Mouse (Mus musculus) left cerebral cortex, adult 8-10 months (tissue): Measurements from ENCODE around the gene Alg5. TPM values are rescaled to one million over a fixed set of nuclear protein-coding genes. Genes with fewer than 3 reads are reported as not detected.
"Not testable (repeated sequence)": the region's sequence is repeated elsewhere in the genome, so short reads cannot be mapped to it uniquely, and the experiment has no call there.

Experiments used
- DNase-seq, 2 experiments: peaks; one replicate each; pipeline ENCODE4 v3.0.0; 2022; ENCODE audit warnings: low spot score in 2 of 2
- total RNA-seq, 4 experiments: library from RNA; stranded (reverse); gene quantifications; 2 replicates each; pipeline ENCODE4 v1.2.4; 2022

Alg5 gene
- 10 to 100 TPM; 13.7 to 23.2 (median 20.4) TPM for total RNA-seq

DNA sequence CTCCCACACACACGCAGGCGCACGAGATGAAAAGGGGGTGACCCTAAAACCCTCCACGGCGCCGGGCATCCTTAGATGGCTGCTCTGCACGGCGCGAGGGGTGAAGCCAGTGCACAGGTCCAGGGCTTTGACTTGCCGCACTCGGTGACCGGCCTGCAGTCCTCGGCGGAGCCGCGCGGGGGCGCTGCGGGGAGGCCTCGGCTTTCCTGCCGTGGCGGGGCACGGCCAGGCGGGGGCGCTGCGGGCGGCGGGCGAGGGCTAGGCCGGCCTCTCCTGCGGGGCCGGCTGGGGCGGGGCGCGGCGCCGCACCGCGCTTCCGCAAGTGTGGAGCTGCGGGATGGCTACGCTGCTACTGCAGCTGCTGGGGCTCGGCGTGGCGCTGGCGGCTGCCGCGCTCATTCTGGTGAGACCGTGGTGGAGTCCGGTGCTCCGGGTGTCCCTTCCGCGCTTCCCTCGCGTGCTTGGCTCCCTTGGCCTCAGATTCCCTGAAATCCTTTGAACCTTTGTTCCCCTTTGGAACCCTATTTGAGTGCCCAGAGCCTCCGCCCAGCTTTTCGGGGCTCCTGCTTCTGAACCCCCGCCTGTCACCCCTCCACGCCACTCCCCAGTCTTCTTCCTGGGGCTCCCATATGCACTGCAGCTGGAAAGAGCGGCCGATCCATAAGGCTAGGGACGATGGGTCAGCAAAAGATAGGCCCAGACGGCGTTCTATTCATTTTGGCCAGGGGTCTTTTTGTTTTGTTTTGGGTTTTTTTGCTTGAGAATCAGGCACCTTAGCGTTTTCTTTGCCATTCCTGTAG lies at the start of gene Alg5, which contains the start of gene Exosc8:
Gene Alg5 (plus strand): TSS at position 293 of the 800 bp plus-strand sequence.
Gene Exosc8 (minus strand): TSS at position 147 of the 800 bp plus-strand sequence.
- peak; percentile 76 to 95 for DNase-seq

DNA sequence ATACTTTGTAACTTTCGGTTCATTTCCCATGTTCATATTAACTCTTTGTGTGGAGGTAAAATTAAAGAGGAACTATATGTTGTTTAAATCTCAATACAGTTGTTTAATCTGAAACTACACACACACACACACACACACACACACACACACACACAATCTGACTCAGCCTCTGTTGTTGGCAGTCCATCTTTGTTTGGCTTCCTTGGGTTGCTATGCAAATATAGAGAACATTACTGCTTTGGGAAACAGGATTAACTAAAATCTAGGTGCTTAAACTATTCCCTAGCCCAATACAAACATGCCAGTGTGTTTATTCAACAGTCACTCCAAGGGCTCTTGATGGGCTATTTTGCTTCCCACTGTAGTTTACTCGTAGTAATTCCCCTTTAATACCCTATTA lies 48.1 kb upstream of the Alg5 start:
- no peak for DNase-seq

DNA sequence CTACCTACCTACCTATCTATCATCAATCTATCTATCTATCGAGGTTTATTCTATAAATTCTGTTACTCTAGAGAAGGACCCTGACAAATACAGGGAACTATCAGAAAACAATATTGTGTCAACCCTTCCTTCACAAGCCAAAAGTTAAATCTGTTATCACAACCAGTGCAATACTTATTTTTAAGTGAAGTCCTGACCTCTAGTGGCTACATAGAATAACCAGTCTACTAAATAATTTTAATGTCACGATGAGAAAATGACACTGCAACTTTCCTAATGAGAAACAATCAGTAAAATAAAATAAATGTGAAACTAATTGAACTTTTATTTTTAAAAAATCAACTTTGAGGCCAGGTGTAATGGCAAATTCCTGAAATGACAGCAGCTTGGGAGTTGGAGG lies 46.2 kb upstream of the Alg5 start:
- DNase-seq = no peak

DNA sequence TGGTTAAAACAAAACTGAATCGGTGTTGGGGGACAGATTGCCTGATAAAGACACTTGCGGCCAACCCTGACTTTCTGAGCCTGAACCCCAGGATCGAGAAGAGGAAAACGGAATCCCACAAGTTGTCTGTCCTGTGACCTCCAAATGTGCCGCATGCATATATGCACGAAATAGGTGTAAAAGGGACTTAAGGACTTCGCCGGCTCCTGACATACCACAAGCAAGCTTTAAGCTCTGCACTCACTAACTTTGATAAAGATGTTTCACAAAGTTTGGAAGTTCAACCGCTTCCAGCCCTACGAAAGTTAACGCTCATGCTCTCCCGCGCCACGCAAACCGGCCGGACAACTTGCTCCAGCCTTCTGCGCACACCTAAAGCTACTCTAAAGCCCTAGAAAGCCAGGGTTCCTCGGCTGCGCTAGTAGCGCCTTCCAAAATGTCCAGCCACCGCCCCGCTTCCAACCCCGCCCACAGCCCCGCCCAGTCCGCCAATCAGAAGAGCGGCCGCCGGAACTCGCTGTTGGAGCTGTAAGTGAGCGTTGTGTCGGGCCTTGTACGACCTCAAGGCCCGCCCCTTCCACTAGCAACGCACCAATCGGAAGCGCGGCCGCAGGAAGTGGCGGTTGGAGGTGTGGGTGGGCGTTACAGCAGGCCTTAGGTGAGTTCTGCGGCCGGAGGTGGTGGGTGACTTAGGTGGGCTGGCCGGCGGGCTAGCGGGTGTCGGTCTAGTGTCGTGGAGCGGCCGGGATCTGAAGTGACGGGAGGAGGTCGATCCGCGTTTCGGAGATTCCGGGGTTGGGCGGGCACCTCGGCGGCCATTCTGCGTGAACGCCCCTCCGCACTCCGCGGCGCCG lies 42.9 kb upstream of the Alg5 start, which contains the start of gene Supt20:
Gene Supt20 (plus strand): TSS at position 606 of the 854 bp plus-strand sequence.
- peak; percentile 79 to 94 for DNase-seq

DNA sequence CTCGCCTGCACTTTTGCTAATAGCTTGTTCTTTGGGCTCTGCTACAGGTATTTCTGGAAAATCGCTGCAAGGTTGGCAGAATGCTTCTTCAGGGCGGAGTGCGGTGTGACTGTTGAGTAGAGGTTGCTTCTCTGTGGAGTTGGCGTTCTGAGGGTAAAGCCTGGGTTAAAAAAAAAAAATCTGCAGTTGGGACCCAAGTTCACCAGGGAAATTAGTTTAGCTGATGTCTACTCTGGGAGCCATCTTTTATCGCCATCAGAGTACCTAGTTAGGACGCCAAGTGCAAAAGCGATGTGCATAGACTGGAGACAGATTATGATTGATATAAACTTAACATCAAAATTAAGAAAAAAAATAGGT lies 42.3 kb upstream of the Alg5 start:
- DNase-seq = no peak

DNA sequence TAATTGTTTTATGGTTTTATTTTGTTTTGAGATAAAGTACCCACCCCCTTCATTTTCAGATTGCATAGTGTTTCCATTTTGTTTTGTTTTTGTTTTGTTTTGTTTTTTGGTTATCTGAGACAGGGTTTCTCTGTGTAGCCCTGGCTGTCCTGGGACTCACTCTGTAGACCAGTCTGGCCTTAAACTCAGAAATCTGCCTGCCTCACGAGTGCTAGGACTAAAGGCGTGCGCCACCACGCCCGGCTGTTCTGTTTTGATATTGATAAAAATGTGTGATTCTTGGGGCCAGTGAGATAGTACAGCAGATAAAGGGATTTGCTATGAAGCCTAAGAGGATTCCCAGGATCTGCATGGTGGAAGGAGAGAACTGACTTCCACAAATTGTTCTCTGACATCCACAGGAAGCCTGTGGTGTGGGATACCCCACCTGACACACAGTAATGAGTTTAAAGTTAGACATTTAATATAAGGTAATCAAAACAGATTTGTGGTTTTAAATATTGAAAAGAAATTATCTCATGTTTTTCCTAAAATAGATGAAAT lies 35.5 kb upstream of the Alg5 start:
- DNase-seq = no peak

DNA sequence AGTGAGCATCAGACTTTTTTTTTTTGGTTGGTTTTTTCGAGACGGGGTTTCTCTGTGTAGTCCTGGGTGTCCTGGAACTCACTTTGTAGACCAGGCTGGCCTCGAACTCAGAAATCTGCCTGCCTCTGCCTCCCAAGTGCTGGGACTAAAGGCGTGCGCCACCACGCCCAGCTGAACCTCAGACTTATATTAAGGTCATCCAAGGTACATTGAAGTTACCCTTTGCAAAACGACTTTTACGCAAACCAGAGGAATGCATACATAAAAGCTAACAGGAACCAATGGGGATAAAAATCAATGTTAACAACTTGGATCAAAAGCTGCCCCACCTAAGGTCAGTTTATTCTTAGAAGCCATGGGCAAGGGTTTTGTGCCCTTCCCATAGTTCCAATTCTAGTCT lies 31.2 kb upstream of the Alg5 start:
- DNase-seq = not testable (repeated sequence)

DNA sequence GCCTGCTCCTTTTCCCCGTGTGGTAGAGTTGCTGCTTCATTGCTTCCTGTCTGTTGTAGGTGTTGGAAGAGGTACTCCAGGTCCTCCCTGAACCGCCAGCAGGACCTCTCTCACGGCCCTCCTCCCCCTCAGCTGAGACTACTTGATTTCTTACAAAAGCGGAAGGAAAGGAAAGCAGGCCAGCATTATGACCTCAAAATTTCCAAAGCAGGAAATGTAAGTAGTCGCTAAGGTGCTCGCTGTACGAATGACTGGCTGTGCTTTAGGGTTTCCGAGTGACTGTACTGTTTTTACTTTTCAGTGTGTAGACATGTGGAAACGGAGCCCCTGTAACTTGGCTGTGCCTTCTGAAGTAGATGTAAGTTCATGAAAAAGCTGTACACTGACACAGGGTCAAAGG lies 26.4 kb upstream of the Alg5 start:
- no peak for DNase-seq

DNA sequence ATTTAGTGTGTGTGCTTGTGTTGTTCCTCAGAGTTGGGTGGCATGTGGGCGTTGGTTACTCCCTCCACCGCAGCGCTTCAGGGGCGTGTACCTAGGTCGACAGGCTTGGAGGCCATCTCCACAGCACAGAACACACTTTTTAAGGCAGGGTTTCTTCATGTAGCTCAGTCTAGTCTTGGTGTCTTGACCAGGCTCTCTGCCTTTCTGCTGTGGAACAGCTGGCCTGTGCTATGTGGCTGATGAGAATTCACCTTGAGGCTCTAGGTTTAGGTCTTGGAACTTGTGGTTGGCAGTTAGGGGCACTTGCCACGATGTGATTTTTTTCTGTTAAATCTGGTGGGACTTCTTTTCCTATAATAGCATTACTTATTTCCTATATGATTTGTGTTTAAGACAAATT lies 21.1 kb upstream of the Alg5 start, which contains the start of gene Gm21958:
Gene Gm21958 (minus strand): TSS at position 101 of the 400 bp plus-strand sequence.
- DNase-seq = no peak

DNA sequence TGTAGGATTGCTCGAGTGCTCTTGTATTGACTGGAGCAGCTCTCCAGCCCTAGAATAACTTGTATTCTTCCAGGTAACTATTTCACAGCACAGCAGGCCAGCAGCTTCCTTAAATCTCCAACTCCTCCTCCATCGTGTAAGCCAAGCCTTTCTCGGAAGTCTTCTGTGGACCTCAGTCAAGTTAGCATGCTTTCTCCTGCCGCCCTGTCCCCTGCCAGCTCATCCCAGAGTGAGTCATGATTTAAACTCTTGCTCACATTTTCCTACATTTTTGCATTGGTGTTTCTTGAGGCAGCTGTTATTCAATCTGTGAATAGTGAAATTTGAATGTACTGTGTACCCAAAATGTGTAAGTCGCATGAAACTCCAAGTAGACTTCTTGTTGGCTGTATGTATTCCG lies 19.9 kb upstream of the Alg5 start:
- DNase-seq = peak in 1 of 2 experiments; percentile 65

DNA sequence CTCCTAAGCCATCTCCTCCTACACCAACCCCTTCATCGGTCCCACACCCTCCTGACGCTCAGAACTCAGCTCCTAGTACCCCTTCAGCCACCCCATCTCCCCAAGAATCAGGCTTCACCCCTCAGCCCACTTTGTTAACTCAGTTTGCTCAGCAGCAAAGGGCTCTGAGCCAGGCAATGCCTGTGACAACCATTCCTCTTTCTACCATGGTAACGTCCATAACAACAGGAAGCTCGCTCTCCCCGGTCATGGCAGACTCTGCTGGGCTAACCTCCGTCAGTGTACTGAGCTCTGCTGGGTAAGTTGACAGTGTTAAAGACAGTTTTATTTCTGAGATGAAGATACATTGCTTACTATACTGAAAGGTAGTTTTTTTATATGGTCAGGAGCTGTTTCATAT lies 18.0 kb upstream of the Alg5 start:
- no peak for DNase-seq

DNA sequence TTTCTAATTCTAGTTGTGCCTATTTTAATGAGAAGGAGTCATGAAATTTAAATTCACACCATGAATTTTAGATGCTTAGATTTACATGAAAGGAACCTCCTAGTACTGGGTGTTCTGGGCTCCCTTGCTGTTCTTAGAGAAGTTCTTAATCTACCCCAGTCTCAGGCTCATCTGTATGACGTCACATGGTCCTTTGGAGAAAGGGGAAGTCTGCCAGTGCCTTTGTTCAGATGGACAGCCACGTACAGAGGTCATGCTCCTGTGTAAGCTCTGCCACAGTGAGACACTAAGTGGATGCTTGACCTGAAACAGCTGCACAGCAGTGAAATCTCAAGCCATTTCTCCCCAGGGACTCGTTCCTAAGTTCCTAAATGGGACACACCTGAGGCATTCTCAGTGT lies 16.4 kb upstream of the Alg5 start:
- no peak for DNase-seq

DNA sequence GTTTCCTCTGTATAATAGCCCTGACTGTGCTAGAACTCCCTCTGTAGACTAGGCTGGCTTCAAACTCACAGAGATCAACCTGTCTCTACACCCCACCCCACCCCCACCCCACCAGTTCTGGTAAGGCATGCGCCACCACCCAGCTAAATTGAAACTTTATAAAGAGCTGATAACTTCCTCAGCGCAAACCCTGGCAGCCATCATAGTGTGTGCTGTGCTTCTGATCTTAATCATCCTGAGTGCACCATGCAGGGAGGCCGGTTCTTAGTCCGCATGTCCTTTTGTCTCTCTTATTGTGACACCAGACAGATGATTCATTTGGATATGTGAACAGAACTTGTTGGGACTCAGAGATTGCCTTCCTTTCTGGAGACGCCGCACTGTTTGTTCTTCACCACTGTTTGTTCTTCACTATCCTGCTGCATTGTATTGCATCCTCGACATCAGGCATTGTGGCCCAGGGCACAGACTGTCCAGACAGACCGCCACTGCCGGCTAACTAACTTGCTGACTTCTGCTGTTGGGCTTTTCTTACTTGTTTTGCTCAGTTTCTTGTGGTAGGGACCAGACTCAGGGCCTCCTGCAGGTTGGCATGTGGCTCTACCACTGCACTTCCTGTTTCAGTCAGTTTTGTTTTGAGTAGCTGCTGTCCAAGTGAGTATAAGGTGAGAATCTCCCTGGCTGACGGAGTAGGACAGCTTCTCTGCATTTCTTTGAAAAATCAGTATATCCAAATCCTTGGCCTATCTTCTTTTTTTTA lies 11.4 kb upstream of the Alg5 start:
- no peak for DNase-seq

DNA sequence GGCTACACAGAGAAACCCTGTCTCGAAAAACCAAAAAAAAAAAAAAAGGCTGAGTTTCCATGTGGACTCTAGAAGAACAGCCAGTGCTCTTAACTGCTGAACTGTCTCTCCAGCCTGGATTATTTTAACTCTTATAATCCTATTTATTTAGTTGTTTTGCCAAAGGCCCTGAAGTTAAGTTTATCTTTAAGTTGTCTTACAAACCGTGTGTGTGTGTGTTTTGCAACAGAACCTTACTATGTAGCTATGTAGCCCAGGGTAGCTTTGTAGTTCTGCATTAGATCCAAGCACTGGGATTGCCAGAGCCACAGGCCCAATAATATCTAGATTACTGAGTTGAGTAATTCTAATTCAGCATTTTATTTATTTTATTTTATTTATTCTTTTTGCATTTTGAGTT lies 10.0 kb upstream of the Alg5 start:
- DNase-seq = no peak

DNA sequence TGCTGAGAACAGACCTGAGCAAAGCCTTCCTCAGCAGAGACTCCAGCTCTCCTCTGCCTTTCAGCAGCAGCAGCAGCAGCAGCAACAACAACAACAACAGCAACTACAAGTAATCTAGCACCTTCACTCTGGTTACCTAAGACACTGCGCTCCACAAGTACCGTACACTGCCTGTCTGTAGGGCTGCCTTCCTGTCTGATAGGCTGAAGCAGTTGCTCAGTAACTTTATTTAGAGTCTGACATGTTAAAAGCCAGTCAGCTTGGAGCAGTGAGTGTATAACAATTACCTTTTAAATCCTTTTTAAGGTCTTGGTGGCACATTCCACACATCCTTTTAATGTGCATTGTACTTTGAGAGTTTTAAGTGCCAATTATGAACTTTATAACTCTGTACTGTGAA lies 7.8 kb upstream of the Alg5 start:
- DNase-seq = no peak

DNA sequence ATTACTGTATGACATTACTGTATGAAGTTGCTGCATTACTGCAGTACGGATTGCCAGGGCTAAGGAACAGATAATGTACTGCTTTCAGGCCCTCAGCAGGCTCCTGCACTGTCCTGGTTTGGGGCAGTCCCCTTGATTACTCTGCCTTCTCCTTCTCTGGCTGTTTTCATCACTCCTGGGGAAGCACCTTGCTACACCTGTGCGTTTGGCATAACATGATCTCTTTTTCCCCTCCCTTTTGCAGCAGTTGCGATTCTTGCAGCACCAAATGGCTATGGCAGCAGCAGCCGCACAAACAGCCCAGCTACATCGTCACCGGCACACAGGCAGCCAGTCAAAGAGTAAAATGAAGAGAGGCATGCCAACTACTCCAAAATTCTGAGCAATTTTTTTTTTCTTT lies 7.2 kb upstream of the Alg5 start:
- no peak for DNase-seq

DNA sequence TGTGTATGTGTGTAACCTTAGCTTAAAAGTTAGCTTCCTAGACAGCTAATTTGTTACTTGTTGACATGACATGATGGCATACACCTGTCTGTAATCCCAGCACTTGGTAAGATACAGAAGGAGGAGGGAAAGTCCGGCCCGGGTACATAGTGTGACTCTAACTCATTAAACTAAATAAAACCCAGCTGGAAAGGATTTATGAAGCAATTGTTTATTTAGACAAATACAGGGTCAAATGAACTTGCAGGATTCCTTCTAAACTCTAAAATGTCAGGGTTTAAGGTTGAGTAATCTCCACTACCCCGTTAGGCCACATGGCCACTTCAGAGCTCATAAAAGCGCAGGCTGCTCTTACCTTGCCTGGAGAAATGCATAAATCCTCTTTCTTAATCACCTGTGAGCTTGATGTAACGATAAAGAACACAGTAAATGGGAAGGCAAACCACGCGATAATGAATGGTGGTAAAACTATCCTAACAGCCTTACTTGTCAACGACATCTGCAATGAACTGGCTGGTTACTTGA lies 3.7 kb upstream of the Alg5 start:
- no peak for DNase-seq

DNA sequence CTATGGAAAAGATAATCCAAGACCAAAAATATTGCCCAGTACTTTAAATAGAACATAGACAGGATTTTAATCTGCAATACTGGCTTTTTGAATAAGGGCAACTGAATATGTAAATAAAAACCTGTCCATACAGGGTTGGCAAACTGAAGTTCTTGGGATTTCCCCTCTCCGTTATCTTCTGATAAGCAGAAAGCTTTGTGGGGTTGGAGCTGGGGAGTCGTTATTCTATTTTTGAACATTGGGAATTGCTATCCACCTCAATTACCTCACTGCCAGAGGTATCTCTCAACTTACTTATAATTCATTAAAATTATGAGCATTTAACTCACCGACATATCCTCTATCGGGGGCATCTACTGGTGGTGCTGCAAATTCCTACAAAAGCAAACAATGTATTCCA lies 3.0 kb upstream of the Alg5 start:
- DNase-seq = no peak

DNA sequence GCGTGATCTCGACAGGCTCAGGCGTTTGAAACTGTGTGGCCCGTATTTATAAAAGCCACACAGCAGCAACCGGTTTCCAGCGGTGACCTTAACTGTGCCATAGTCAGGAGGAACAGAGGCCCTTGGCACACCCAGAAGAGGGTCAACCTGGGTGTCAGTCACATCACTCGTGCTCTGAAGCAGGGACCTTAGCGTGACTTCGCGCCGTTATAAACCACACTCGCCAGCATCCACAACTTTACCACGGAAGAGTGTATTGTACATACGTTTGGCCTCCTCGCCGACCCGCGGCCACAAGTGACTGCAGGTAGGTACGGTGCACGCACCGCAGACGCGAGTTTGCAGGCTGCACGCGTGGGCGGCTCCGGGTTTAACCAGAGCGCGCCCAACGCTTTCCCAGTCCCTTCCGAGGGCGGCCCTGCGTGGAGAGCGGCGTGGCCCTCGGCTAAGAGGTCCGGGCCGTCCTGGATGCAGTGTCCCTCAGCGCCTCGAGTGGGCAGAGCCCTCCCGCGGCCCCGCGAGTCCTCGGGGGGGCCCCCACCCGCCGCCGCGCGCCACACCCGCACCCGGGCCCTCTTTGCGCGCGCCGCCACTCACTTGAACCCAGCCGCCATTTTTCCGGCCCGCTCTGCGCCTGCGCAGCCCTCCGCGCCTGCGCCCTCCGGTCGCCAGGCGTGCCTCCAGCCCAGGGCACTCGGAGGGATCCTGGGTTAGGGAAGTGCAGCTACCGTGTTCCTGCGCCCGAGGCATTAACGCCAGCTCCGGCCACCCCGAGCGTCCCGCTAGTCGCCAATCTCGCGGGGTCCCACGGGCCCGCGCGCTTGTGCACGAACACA lies 710 bp upstream of the Alg5 start:
- DNase-seq = peak; percentile 77 to 81
